Mouse (Mus musculus) liver (tissue): Measurements from ENCODE around the gene Cxcl17.
"Not testable (repeated sequence)": the region's sequence is repeated elsewhere in the genome, so short reads cannot be mapped to it uniquely, and the experiment has no call there.

Source experiments
- DNase-seq: peaks from one replicate; pipeline ENCODE4 v3.0.0-alpha.2; 2020; ENCODE audit warnings: mixed read lengths

The Cxcl17 gene

GRCm38 (mm10) chr7:25424429-25424828, 11.7 kb upstream of the Cxcl17 start:
- DNase-seq = peak; percentile 71

GRCm38 (mm10) chr7:25422286-25422841, 9.7 kb upstream of the Cxcl17 start:
- DNase-seq = no peak

GRCm38 (mm10) chr7:25419943-25420342, 7.3 kb upstream of the Cxcl17 start:
- DNase-seq = no peak

GRCm38 (mm10) chr7:25419536-25419935, 6.8 kb upstream of the Cxcl17 start:
- DNase-seq = no peak

- DNase-seq = peak; percentile 32
Measured at GRCm38 (mm10) chr7:25417597-25417996, 4.9 kb upstream of the Cxcl17 start.

- no peak for DNase-seq
Measured at GRCm38 (mm10) chr7:25411861-25412260, 825 bp downstream of the Cxcl17 start.

GRCm38 (mm10) chr7:25410969-25411615, 1.6 kb downstream of the Cxcl17 start:
- DNase-seq = no peak

- peak; percentile 23 for DNase-seq
Measured at GRCm38 (mm10) chr7:25409114-25409760, 3.4 kb downstream of the Cxcl17 start.

GRCm38 (mm10) chr7:25406468-25406867, 6.2 kb downstream of the Cxcl17 start:
- DNase-seq = no peak

- peak; percentile 66 for DNase-seq
Measured at GRCm38 (mm10) chr7:25402671-25403101, 10.0 kb downstream of the Cxcl17 start.

GRCm38 (mm10) chr7:25401986-25402385, 10.7 kb downstream of the Cxcl17 start:
- DNase-seq = no peak

GRCm38 (mm10) chr7:25401551-25401950, 11.1 kb downstream of the Cxcl17 start:
- no peak for DNase-seq

- not testable (repeated sequence) for DNase-seq
Measured at GRCm38 (mm10) chr7:25399028-25399427, 13.7 kb downstream of the Cxcl17 start.

- no peak for DNase-seq
Measured at GRCm38 (mm10) chr7:25398610-25399009, 14.1 kb downstream of the Cxcl17 start, which contains the start of gene Lipe. Gene Lipe, minus strand, starts transcription at chr7:25398710.

GRCm38 (mm10) chr7:25396621-25397020, 16.1 kb downstream of the Cxcl17 start:
- no peak for DNase-seq

- DNase-seq = peak; percentile 93
Measured at GRCm38 (mm10) chr7:25395558-25396521, 16.8 kb downstream of the Cxcl17 start.

GRCm38 (mm10) chr7:25395186-25395557, 17.5 kb downstream of the Cxcl17 start:
- peak; percentile 17 for DNase-seq

GRCm38 (mm10) chr7:25394754-25395153, 17.9 kb downstream of the Cxcl17 start:
- no peak for DNase-seq

GRCm38 (mm10) chr7:25393451-25394210, 19.1 kb downstream of the Cxcl17 start:
- DNase-seq = no peak

GRCm38 (mm10) chr7:25392851-25393250, 19.8 kb downstream of the Cxcl17 start:
- DNase-seq = no peak

GRCm38 (mm10) chr7:25391856-25392453, 20.7 kb downstream of the Cxcl17 start:
- no peak for DNase-seq

GRCm38 (mm10) chr7:25390986-25391385, 21.7 kb downstream of the Cxcl17 start:
- no peak for DNase-seq
